Mouse (Mus musculus) mouse embryonic stem cell (cell line): ENCODE measurements around the gene Nectin2.

Experiments
- in situ Hi-C, 2 experiments: fragments of 300-500 bp; cut with MboI; formaldehyde crosslinking; loops; 1 replicate in 1 of 2; 3 replicates in 1 of 2; pipeline ENCODE4 v1.14.3; 2019 to 2020; ENCODE audit warnings: low sequenced_read_pairs in 2 of 2, low pct_unique_long_range_greater_than_20kb in 1 of 2, mixed read lengths in 1 of 2; ENCODE audit not compliant: unreplicated experiment in 1 of 2

Nectin2 gene

GRCm38 (mm10) chr7:19771682-19772081, 21.4 kb upstream of the Nectin2 start:
- in situ Hi-C loops = no loop called here

- in situ Hi-C loops = no loop called here
These were observed 20.7 kb upstream of the Nectin2 start, which contains the start of gene Bcam for GRCm38 (mm10) chr7:19770984-19771391. Bcam (minus strand) TSS chr7:19771016.

- in situ Hi-C loops = no loop called here
These were observed 20.1 kb upstream of the Nectin2 start for GRCm38 (mm10) chr7:19770375-19770754.

GRCm38 (mm10) chr7:19769434-19770374, 19.4 kb upstream of the Nectin2 start:
- in situ Hi-C loops = no loop called here

GRCm38 (mm10) chr7:19769001-19769400, 18.7 kb upstream of the Nectin2 start:
- in situ Hi-C loops = no loop called here

GRCm38 (mm10) chr7:19768251-19768650, 18.0 kb upstream of the Nectin2 start:
- in situ Hi-C loops = no loop called here

- in situ Hi-C loops = no loop called here
These were observed 14.3 kb upstream of the Nectin2 start for GRCm38 (mm10) chr7:19764581-19764980.

- in situ Hi-C loops = no loop called here
These were observed 13.7 kb upstream of the Nectin2 start for GRCm38 (mm10) chr7:19763829-19764477.

GRCm38 (mm10) chr7:19762283-19762682, 12.0 kb upstream of the Nectin2 start:
- in situ Hi-C loops = no loop called here

- in situ Hi-C loops = no loop called here
These were observed 9.7 kb upstream of the Nectin2 start for GRCm38 (mm10) chr7:19760021-19760420.

GRCm38 (mm10) chr7:19758623-19759022, 8.3 kb upstream of the Nectin2 start:
- in situ Hi-C loops = no loop called here

GRCm38 (mm10) chr7:19755851-19756786, 5.8 kb upstream of the Nectin2 start:
- in situ Hi-C loops = no loop called here

- in situ Hi-C loops = no loop called here
These were observed 4.7 kb upstream of the Nectin2 start for GRCm38 (mm10) chr7:19755008-19755407.

GRCm38 (mm10) chr7:19754065-19754464, 3.8 kb upstream of the Nectin2 start:
- in situ Hi-C loops = no loop called here

GRCm38 (mm10) chr7:19753587-19753986, 3.3 kb upstream of the Nectin2 start:
- in situ Hi-C loops = no loop called here

GRCm38 (mm10) chr7:19752652-19753051, 2.4 kb upstream of the Nectin2 start:
- in situ Hi-C loops = no loop called here

GRCm38 (mm10) chr7:19751070-19751383, 744 bp upstream of the Nectin2 start:
- in situ Hi-C loops = no loop called here

GRCm38 (mm10) chr7:19749389-19750216, 680 bp downstream of the Nectin2 start:
- in situ Hi-C loops = loop anchor here (5.0 kb wide), 1 partner anchor 38 kb away; no protein-coding TSS in a partner anchor
